Mouse (Mus musculus) thymus, postnatal 0 days (tissue): Measurements from ENCODE around the gene Zfp114. TPM values are rescaled to one million over a fixed set of nuclear protein-coding genes. Genes with fewer than 3 reads are reported as not detected.

Experiments used
- DNase-seq: peaks from one replicate; pipeline ENCODE4 v3.0.0-alpha.2; 2015; ENCODE audit warnings: low spot score
- polyA plus RNA-seq: library from polyadenylated mRNA; unstranded; fragments of >200 nt; fragmentation: Nextera tagmentation; extraction: Ambion mirVana; gene quantifications from 2 replicates; pipeline ENCODE4 v1.2.1, GENCODE M21; 2015

Gene Zfp114
- polyA plus RNA-seq: 0.98 and 1.2 TPM in 2 replicates

- DNase-seq: peak; percentile 45
These were observed at the start of gene Zfp114 for GRCm38 (mm10) chr7:24174618-24175336. Gene Zfp114 (plus strand): TSS chr7:24175060.

DNA sequence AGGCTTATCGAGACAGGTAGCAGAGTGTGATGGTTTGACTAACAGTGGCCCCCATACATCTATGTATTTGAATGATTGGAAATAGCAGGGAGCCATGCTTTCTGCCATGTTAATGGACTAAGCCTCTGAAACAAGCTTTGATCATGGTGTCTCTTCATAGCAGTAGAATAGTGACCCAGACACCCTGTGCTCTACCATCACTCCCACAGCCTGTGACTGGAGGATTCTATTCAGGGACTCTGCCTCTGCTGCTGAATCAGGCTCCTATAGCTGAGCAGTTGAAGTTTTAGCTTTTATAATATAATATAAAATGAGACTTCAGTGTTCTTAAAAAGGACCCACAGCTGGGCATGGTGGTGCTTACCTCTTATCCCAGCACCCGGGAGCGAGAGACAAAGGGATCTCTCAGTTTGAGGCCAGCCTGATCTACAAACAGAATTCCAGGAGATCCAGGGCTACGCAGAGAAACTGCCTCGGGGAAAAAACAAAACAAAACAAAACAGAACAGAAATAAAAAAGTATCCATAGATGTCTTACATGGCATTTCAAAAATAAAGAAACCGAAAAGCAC lies 41.4 kb upstream of the Zfp114 start:
- no peak for DNase-seq

- DNase-seq: peak; percentile 93
These were observed 40.6 kb upstream of the Zfp114 start, which contains the start of gene Zfp235 for GRCm38 (mm10) chr7:24133996-24134828. Gene Zfp235 (plus strand): TSS chr7:24134169.

GRCm38 (mm10) chr7:24142566-24142965 lies 32.3 kb upstream of the Zfp114 start:
- DNase-seq: peak; percentile 13

DNA sequence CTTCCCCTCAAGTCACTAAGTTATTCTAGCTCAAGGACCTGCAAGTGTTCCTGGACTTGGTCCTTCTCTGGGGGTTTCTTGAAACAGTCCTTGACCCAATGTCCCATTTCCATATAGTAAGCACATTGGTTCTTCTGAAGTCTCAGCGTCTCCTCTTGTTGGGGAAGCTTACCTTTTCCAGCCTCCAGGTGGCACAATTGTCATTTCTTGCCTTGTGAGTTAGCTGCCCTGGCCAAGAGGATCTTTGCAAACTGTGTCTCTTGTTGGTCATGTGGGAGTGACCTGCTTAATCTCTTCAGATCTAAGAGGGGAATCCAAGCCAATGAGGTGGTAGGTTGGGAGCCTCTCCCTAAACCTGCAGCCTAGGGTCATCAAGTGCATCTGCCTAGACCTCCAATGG lies 21.6 kb upstream of the Zfp114 start:
- DNase-seq: peak; percentile 45

- no peak for DNase-seq
These were observed 2.7 kb upstream of the Zfp114 start for GRCm38 (mm10) chr7:24172191-24172590.

- no peak for DNase-seq
These were observed 464 bp downstream of the Zfp114 start for GRCm38 (mm10) chr7:24175337-24175711.

- no peak for DNase-seq
These were observed 12.8 kb downstream of the Zfp114 start for GRCm38 (mm10) chr7:24187611-24188010.

DNA sequence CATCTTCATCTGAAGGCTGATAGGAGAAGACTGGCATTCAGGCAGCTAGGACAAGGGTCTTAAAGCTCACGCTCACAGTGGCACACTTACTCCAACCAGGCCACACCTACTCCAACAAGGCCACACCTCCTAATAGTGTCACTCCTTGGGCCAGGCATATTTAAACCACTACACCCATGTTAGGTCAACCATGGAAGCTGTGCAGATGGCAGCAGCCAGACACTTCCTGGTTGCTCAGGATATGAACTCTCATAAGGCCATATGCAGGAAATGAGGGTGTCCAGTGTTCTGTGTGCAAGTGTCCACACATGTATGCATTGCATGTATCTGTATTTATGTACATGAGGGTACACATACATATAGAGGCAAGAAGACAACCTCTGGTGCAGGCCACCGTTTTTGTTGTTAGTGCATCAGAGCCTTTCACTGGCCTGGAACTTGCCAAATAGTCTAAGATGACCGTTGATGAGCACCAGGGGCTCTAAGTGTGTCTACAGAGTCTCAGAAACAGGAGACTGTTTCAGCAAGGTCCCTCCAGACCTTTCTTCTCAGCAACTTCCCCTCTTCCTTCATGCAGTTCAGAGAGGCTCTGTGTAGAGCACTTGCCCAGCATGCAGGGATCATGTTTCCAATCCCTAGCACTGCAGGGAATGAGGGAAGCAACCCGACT lies 14.2 kb downstream of the Zfp114 start:
- DNase-seq: no peak

- no peak for DNase-seq
These were observed 14.7 kb downstream of the Zfp114 start for GRCm38 (mm10) chr7:24189571-24189944.

- no peak for DNase-seq
These were observed 16.5 kb downstream of the Zfp114 start for GRCm38 (mm10) chr7:24191361-24191760.

DNA sequence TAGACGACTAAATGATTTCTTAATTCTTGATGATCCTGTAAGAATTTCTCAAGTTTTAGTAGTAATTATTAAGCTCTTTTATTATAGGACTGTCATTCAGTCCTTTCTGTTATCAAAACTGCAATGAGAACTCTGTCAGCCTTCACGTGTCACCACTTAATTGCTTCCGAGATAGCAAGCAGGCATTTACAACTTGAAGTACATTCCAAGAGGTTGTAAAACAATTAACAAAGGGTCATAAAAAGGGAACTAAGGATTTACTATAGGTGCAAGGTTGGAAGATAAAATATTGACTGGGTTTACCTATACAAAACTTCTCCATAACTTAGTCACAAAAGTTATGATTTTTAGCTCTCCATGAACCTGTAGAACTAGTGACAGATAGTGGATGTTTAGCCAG lies 18.3 kb downstream of the Zfp114 start:
- DNase-seq: no peak

- no peak for DNase-seq
These were observed 22.1 kb downstream of the Zfp114 start for GRCm38 (mm10) chr7:24196961-24197360.

- DNase-seq: peak; percentile 14
These were observed 32.8 kb downstream of the Zfp114 start for GRCm38 (mm10) chr7:24207488-24208261.

- no peak for DNase-seq
These were observed 33.5 kb downstream of the Zfp114 start for GRCm38 (mm10) chr7:24208282-24208886.

- no peak for DNase-seq
These were observed 35.4 kb downstream of the Zfp114 start for GRCm38 (mm10) chr7:24210296-24210695.

DNA sequence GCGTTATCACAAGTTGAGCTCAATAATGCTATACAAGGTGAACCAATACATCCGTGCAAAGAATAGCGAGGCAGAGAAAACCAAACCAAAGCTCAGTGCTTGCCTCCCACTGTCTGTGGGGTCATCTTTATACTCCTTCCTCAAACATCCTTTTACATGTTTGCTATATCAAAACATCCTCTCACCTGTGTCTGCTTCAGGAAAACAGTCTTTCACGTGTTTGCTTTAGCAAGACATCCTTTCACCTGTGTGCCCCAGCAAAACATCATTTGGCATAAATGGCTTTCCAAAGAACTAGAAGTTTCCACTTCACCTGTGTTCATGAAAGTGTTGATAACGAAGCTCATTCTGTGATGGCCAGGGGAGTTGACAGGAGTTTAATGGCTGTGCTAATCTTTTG lies 36.5 kb downstream of the Zfp114 start, which contains the start of gene Zfp111:
TSS of gene Zfp111 (minus strand) at position 101 of the 400 bp plus-strand sequence.
- no peak for DNase-seq
